Mouse (Mus musculus): Measurements from ENCODE around the gene Tgfbr3. TPM values are rescaled to one million over a fixed set of nuclear protein-coding genes. Genes with fewer than 3 reads are reported as not detected.

Gene Tgfbr3
- 1.2 and 1.3 TPM in 2 replicates for total RNA-seq (2023)

DNA sequence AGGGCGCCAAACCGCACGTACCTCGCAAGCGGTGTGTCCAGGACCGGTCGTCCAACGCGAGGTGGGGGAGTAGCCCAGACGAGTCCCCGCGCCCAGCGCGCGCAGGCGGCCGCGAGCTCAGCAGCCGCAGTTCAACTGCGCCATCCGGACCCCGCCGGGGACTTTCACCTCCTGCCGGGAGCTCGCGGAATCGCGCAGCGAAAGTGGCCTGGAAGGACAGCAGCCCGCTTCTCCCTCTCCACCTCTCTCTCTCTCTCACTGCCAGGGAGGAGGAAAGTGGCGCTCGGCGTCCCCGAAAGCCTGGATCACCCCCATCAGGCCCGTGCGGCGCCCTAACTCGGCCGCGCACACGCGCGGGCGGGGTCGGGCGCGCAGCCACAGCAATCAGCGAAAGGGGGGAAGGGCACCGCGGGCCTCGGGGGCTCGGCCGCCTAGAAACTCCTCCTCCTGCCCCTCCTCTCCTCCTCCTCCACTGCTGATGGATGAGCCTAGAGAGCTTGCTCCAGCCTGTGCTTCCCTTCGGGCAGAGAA is at the start of gene Tgfbr3:
Tgfbr3 (minus strand) TSS at position 396 of the 531 bp plus-strand sequence.

DNA sequence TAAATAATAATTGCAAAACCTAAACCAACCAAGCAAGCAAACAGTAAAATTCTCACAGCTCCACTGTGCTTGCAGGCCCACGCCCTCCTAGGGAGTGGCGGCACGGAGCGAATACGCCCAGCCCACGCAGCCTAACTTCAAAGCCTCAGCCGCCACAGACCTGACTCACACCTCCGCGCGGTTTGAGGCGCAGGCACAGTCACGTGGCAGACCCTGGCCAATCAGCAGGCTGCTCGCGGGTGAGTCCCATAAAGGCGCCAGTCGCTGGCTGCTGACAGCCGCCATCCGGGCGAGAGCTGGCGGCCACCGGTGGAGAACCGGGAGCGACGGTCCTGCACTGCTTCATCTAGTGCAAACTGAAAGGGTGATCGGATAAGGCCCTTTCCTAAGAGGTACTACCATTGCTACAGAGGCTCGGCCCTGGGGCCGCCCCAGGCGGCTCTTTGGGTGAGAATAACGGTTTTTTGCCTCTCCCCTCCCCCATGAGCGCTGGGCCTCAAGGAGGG is 41.5 kb upstream of the Tgfbr3 start, which contains the start of gene Brdt:
Brdt (plus strand) TSS at position 244 of the 506 bp plus-strand sequence.

Other genes starting within 250 kb of the Tgfbr3 start
- 0.27 and 0.38 TPM in 2 replicates for gene Brdt, start 41.5 kb upstream of the Tgfbr3 start, total RNA-seq (2023)
- not detected in 2 replicates for gene Ephx4, start 113.1 kb upstream of the Tgfbr3 start, total RNA-seq (2023)
- not detected in 2 replicates for gene Lpcat2b, start 141.9 kb upstream of the Tgfbr3 start, total RNA-seq (2023)
- gene Btbd8, start 148.4 kb upstream of the Tgfbr3 start, total RNA-seq (2023), result 2.9 and 4.4 TPM in 2 replicates
- not detected in 2 replicates for gene Gm42669, start 218.0 kb upstream of the Tgfbr3 start, total RNA-seq (2023)
- not detected in 2 replicates for gene 1700028K03Rik, start 245.1 kb upstream of the Tgfbr3 start, total RNA-seq (2023)